ENCODE assay signal across 10 mouse cellular contexts in genomic region chr9:83434489-83434888, GRCm38 (mm10). TPM values are rescaled to one million over a fixed set of nuclear protein-coding genes. Genes with fewer than 3 reads are reported as not detected.
DNase-seq lines count a peak whose midpoint lies in the region; ATAC-seq lines count a peak whose summit lies in the region.
"Had no signal": no experiment of that assay in that cellular context is flagged by ENCODE, and none has a peak within 500 bp of the region (broad histone marks: within the 10 kb centered on the region; RNA-seq: fewer than 3 reads in every experiment).

No protein-coding gene starts in this region.

- no peaks in the 10 kb centered on the region for H3K27me3 ChIP-seq in heart, embryonic 10.5 days (ENCODE audit: insufficient read depth, poor library complexity, severe bottlenecking)
- H3K27me3 ChIP-seq: embryonic facial prominence, embryonic 13.5 days had no signal

- 23% methylated on average over 4 of the region's 4 CpGs for WGBS in heart, embryonic 10.5 days

- H3K4me1 ChIP-seq in heart, embryonic 10.5 days: peaks cover 28% of the 10 kb centered on the region

- H3K27ac ChIP-seq in heart, embryonic 10.5 days: peak overlapping the region; percentile 79
- H3K27ac ChIP-seq: embryonic facial prominence, embryonic 13.5 days had no signal

- no peaks in the 10 kb centered on the region for H3K9me3 ChIP-seq in heart, embryonic 10.5 days
- H3K9me3 ChIP-seq: embryonic facial prominence, embryonic 13.5 days had no signal

- no peak for ATAC-seq in CD4-positive, CD25-positive, alpha-beta regulatory T cell, adult 4 months

- H3K4me3 ChIP-seq in heart, embryonic 10.5 days: peak overlapping the region; percentile 24; the same call in 1 of the 2 replicates
- H3K4me3 ChIP-seq: embryonic facial prominence, embryonic 13.5 days had no signal

- DNase-seq in heart, embryonic 10.5 days (ENCODE audit: low spot score): no peak
- no peak for DNase-seq in heart, adult 8-10 months (ENCODE audit: low spot score)
- peak; percentile 47 to 53 for DNase-seq in right cerebral cortex, adult 2 months (ENCODE audit: low spot score in 2 of 2)
- DNase-seq in right cerebral cortex, postnatal 14 days: no peak
- peak; percentile 20 for DNase-seq in left cerebral cortex, postnatal 4 days
- DNase-seq in gastrocnemius, postnatal 25 days: no peak
- no peak for DNase-seq in kidney, adult 18-20 months
- DNase-seq: adrenal gland, postnatal 14 days had no signal

- H3K36me3 ChIP-seq in heart, embryonic 10.5 days: 0 out of 2 replicates have a peak, but pooled peaks cover 4% of the 10 kb centered on the region

- intact Hi-C loops in left cerebral cortex, postnatal 4 days (cut with DNase I): no loop called here

RNA-seq across cellular contexts. Expression of gene Lca5, which starts 6.4 kb away (rescaled TPM):
- 15.9 and 16.0 TPM in 2 replicates for polyA plus RNA-seq in heart, embryonic 10.5 days (2016; fragmentation: Nextera tagmentation; extraction: Ambion mirVana)
- 1 to 10 TPM; 2.0 to 3.3 (median 2.6) TPM for total RNA-seq in heart, adult 8-10 months (2022)
- total RNA-seq in left cerebral cortex, postnatal 4 days (2021): 10 to 100 TPM; 30.3 to 37.5 TPM
- 1 to 10 TPM in 1 of 2 experiments, under 1 TPM in 1; 0.99 to 2.2 TPM for total RNA-seq in gastrocnemius, postnatal 25 days (2021)
- 10 to 100 TPM in 1 of 2 experiments, 1 to 10 TPM in 1; 9.8 to 11.6 TPM for polyA plus RNA-seq in CD4-positive, CD25-positive, alpha-beta regulatory T cell, adult 4 months (2017; shearing (Covaris generic))

Comparison
In these comparisons a context has a peak if more than half of its experiments do, and no peak if none do; other contexts are left out.
1. DNase-seq: peak in right cerebral cortex, adult 2 months (2 of 2) and left cerebral cortex, postnatal 4 days (single experiment); none in heart, embryonic 10.5 days (single experiment), heart, adult 8-10 months (single experiment), right cerebral cortex, postnatal 14 days (single experiment), gastrocnemius, postnatal 25 days (single experiment) and kidney, adult 18-20 months (single experiment).
2. RNA of gene Lca5, which starts 6.4 kb away (total RNA-seq): 30.3 to 37.5 TPM in left cerebral cortex, postnatal 4 days; 2.0 to 3.3 TPM in heart, adult 8-10 months and 0.99 to 2.2 TPM in gastrocnemius, postnatal 25 days; every median in the first group is over 4 times any median in the second.